Mouse (Mus musculus) ES-E14 (cell line): ENCODE results near the gene Xlr. TPM values are rescaled to one million over a fixed set of nuclear protein-coding genes. Genes with fewer than 3 reads are reported as not detected.
A peak's percentile ranks its signal among the peaks of the same experiment; 100 is the strongest.
"Not testable (repeated sequence)": the region's sequence is repeated elsewhere in the genome, so short reads cannot be mapped to it uniquely, and the experiment has no call there.

ENCODE experiments used
- DNase-seq: peaks from one replicate; pipeline ENCODE4 v3.0.0-alpha.2; 2013; ENCODE audit warnings: low read depth, low spot score
- H3K27ac ChIP-seq: 2 replicates; pipeline ENCODE4 v1.5.1; 2012; ENCODE audit warnings: low read depth, mild to moderate bottlenecking, low read length, moderate library complexity, mixed read lengths; ENCODE audit not compliant: poor library complexity, insufficient read depth, severe bottlenecking
- H3K36me3 ChIP-seq: 2 replicates; pipeline ENCODE4 v1.6.1; 2012; ENCODE audit warnings: mild to moderate bottlenecking, low read length, moderate library complexity, mixed read lengths; ENCODE audit not compliant: control insufficient read depth, poor library complexity, insufficient read depth, severe bottlenecking
- H3K4me1 ChIP-seq, 2 experiments: fragments of 150-350 bp in 1 of 2; sonication (generic) in 1 of 2; 2 replicates each; pipeline ENCODE4 v1.6.1; 2012; ENCODE audit warnings: low read length in 2 of 2, mild to moderate bottlenecking in 1 of 2, mixed read lengths in 1 of 2; ENCODE audit not compliant: control insufficient read depth in 2 of 2, insufficient read depth in 2 of 2, poor library complexity in 1 of 2
- H3K4me3 ChIP-seq, 2 experiments: fragments of 150-350 bp in 1 of 2; sonication (generic) in 1 of 2; 2 replicates each; pipeline ENCODE4 v1.5.1; 2012; ENCODE audit warnings: low read length in 2 of 2, low read depth in 1 of 2, mild to moderate bottlenecking in 1 of 2, mixed read lengths in 1 of 2; ENCODE audit not compliant: insufficient read depth in 1 of 2, poor library complexity in 1 of 2, severe bottlenecking in 1 of 2
- H3K9ac ChIP-seq: 2 replicates; pipeline ENCODE4 v1.6.1; 2012; ENCODE audit warnings: low read depth, mild to moderate bottlenecking, low read length, mixed read lengths; ENCODE audit not compliant: poor library complexity, insufficient read depth, severe bottlenecking
- H3K9me3 ChIP-seq: fragments of 150-350 bp; sonication (generic); 2 replicates; pipeline ENCODE4 v1.6.1; 2012; ENCODE audit warnings: low read depth, mild to moderate bottlenecking, low read length; ENCODE audit not compliant: control insufficient read depth, insufficient read depth
- CHD2 ChIP-seq: IDR thresholded peaks from 2 replicates; pipeline ENCODE4 v1.6.1; 2014; ENCODE audit warnings: mild to moderate bottlenecking, low read depth, low read length, inconsistent platforms
- HCFC1 ChIP-seq: IDR thresholded peaks from 2 replicates; pipeline ENCODE4 v1.6.1; 2012; ENCODE audit warnings: low read length, inconsistent platforms, borderline replicate concordance; ENCODE audit not compliant: insufficient read depth
- MAFK ChIP-seq: IDR thresholded peaks from 2 replicates; pipeline ENCODE4 v1.6.1; 2014; ENCODE audit warnings: mild to moderate bottlenecking, low read depth, low read length, inconsistent platforms; ENCODE audit not compliant: insufficient read depth
- ZC3H11A ChIP-seq: IDR thresholded peaks from 2 replicates; pipeline ENCODE4 v1.6.1; 2012; ENCODE audit warnings: low read depth, mild to moderate bottlenecking, inconsistent platforms, low read length, borderline replicate concordance
- ZNF384 ChIP-seq: IDR thresholded peaks from 2 replicates; pipeline ENCODE4 v1.6.1; 2012; ENCODE audit warnings: low read depth, low read length, inconsistent platforms
- in situ Hi-C, 2 experiments: fragments of 600-800 bp; cut with MboI; formaldehyde crosslinking; loops; one replicate each; pipeline ENCODE4 v1.15.1; 2025; ENCODE audit warnings: low sequenced_read_pairs in 2 of 2, inconsistent platforms in 1 of 2; ENCODE audit not compliant: unreplicated experiment in 2 of 2
- total RNA-seq: library from RNA; depleted of rRNA; stranded (reverse); fragments of 300-350 nt; gene quantifications from 2 replicates; pipeline ENCODE4 v1.2.3, GENCODE M21; 2012; rRNA removed

Gene Xlr
- total RNA-seq, result 0.45 TPM in 1 of 2 replicates, not detected in the other

- H3K9me3 ChIP-seq, in situ Hi-C loops, H3K9ac ChIP-seq, H3K4me1 ChIP-seq, DNase-seq, H3K27ac ChIP-seq, H3K36me3 ChIP-seq, H3K4me3 ChIP-seq: not testable (repeated sequence)
Observed at GRCm38 (mm10) chrX:53797519-53797918, at the start of gene Xlr. Gene Xlr, minus strand, starts transcription at chrX:53797706.

GRCm38 (mm10) chrX:53799074-53799473 is 1.6 kb upstream of the Xlr start:
- no peaks in the 10 kb centered on the region for H3K9me3 ChIP-seq
- in situ Hi-C loops, result no loop called here
- no peak for DNase-seq
- no peaks in the 10 kb centered on the region for H3K36me3 ChIP-seq
- no peak for TF ChIP-seq ZC3H11A
- no peak overlapping the region for H3K9ac ChIP-seq
- no peaks in the 10 kb centered on the region for H3K4me1 ChIP-seq
- no peak overlapping the region for H3K27ac ChIP-seq
- H3K4me3 ChIP-seq, result no peak overlapping the region

- Histone ChIP-seq H3K27ac (no peak within 1 kb of the TSS), H3K36me3 (no peaks in the 10 kb centered on the region), H3K9me3 (no peaks in the 10 kb centered on the region), H3K9ac (no peak within 1 kb of the TSS), H3K4me1 (no peaks in the 10 kb centered on the region), H3K4me3 (peak within 1 kb of the TSS; percentile 24 to 30; a peak in 2 of 4 replicates)
- no peak for TF ChIP-seq ZC3H11A
- no peak for TF ChIP-seq CHD2
- TF ChIP-seq MAFK, result no peak
- no peak for TF ChIP-seq ZNF384
- no peak for TF ChIP-seq HCFC1
- peak; percentile 78 for DNase-seq
- in situ Hi-C loops, result no loop called here
Observed at GRCm38 (mm10) chrX:53776276-53776675, 21.2 kb downstream of the Xlr start, which contains the start of gene Zfp36l3. Gene Zfp36l3, minus strand, starts transcription at chrX:53776394.

- in situ Hi-C loops, result no loop called here
- no peaks in the 10 kb centered on the region for H3K9me3 ChIP-seq
- H3K36me3 ChIP-seq, result no peaks in the 10 kb centered on the region
- TF ChIP-seq ZNF384, result no peak
- TF ChIP-seq ZC3H11A, result no peak
- no peak for TF ChIP-seq HCFC1
- TF ChIP-seq CHD2, result no peak
- no peak for TF ChIP-seq MAFK
- H3K9ac ChIP-seq, result no peak within 1 kb of the TSS
- H3K4me3 ChIP-seq, result no peak within 1 kb of the TSS
- H3K4me1 ChIP-seq, result no peaks in the 10 kb centered on the region
- no peak for DNase-seq
- H3K27ac ChIP-seq, result no peak within 1 kb of the TSS
Observed at GRCm38 (mm10) chrX:53757736-53758135, 39.8 kb downstream of the Xlr start, which contains the start of gene 1700013H16Rik. Gene 1700013H16Rik, minus strand, starts transcription at chrX:53757831.

- no peaks in the 10 kb centered on the region for H3K36me3 ChIP-seq
- no peak overlapping the region for H3K4me3 ChIP-seq
- H3K9ac ChIP-seq, result no peak overlapping the region
- no peaks in the 10 kb centered on the region for H3K9me3 ChIP-seq
- TF ChIP-seq CHD2 (no peak), MAFK (no peak), ZC3H11A (no peak), ZNF384 (no peak), HCFC1 (no peak)
- in situ Hi-C loops, result no loop called here
- no peak for DNase-seq
- H3K27ac ChIP-seq, result no peak overlapping the region
- H3K4me1 ChIP-seq, result no peaks in the 10 kb centered on the region
Observed at GRCm38 (mm10) chrX:53752851-53753250, 44.7 kb downstream of the Xlr start.
